In genomic region chr16:23279879-23280741, GRCm38 (mm10) we compare ENCODE assay signal across 10 mouse cellular contexts. TPM values are rescaled to one million over a fixed set of nuclear protein-coding genes. Genes with fewer than 3 reads are reported as not detected.
DNase-seq lines count a peak whose midpoint lies in the region; ATAC-seq and TF ChIP-seq lines count a peak whose summit lies in the region.
"Had no signal": no experiment of that assay in that cellular context is flagged by ENCODE, and none has a peak within 500 bp of the region (broad histone marks: within the 10 kb centered on the region; RNA-seq: fewer than 3 reads in every experiment).

No protein-coding gene starts in this region.

- H3K4me3 ChIP-seq in MEL (ENCODE audit: control insufficient read depth in 1 of 2, insufficient read depth in 1 of 2, low read depth in 2 of 2, low read length in 2 of 2) = no peak overlapping the region
- H3K4me3 ChIP-seq in liver, postnatal 0 days (ENCODE audit: low read depth, low read length) = 0 out of 2 replicates have a peak overlapping the region, but pooled peaks have one; percentile 6
- H3K4me3 ChIP-seq in hindbrain, embryonic 11.5 days (ENCODE audit: low read depth, low read length) = no peak overlapping the region
- H3K4me3 ChIP-seq in forebrain, embryonic 13.5 days = no peak overlapping the region

- no peak overlapping the region for H3K9ac ChIP-seq in MEL (ENCODE audit: control insufficient read depth, low read depth, low read length, poor library complexity, severe bottlenecking)
- no peak overlapping the region for H3K9ac ChIP-seq in liver, postnatal 0 days (replicated peaks)
- no peak overlapping the region for H3K9ac ChIP-seq in hindbrain, embryonic 11.5 days (ENCODE audit: low read depth, low read length)
- no peak overlapping the region for H3K9ac ChIP-seq in forebrain, embryonic 13.5 days
- H3K9ac ChIP-seq: forebrain, postnatal 0 days; liver, embryonic 14.5 days had no signal

- ATAC-seq in liver, postnatal 0 days = peak; percentile 73
- no peak for ATAC-seq in hindbrain, embryonic 11.5 days (ENCODE audit: low FRiP score)
- ATAC-seq in forebrain, embryonic 13.5 days = no peak
- ATAC-seq: forebrain, postnatal 0 days had no signal

- TF ChIP-seq POLR2A in MEL (IDR thresholded peaks at IDR 0.05; ENCODE audit: control insufficient read depth in 1 of 2, insufficient read depth in 1 of 2, low read depth in 1 of 2, low read length in 2 of 2, poor library complexity in 1 of 2) = no peak

- no peaks in the 10 kb centered on the region for H3K79me2 ChIP-seq in MEL (ENCODE audit: control insufficient read depth, insufficient read depth, low read length, poor library complexity)

- H3K9me3 ChIP-seq in MEL (replicated peaks; ENCODE audit: insufficient read depth, low read length) = no peaks in the 10 kb centered on the region
- no peaks in the 10 kb centered on the region for H3K9me3 ChIP-seq in liver, postnatal 0 days (ENCODE audit: low read length)
- no peaks in the 10 kb centered on the region for H3K9me3 ChIP-seq in hindbrain, embryonic 11.5 days (ENCODE audit: control insufficient read depth, low read length)
- no peaks in the 10 kb centered on the region for H3K9me3 ChIP-seq in forebrain, embryonic 13.5 days (replicated peaks)

- 24% methylated on average over 9 of the region's 9 CpGs for WGBS in liver, postnatal 0 days (ENCODE audit: insufficient replicate concordance)
- 85% methylated on average over 9 of the region's 9 CpGs for WGBS in hindbrain, embryonic 11.5 days
- WGBS in forebrain, embryonic 13.5 days = 70% methylated on average over 9 of the region's 9 CpGs

- H3K4me2 ChIP-seq in liver, postnatal 0 days (ENCODE audit: low read depth, low read length) = peak overlapping the region; percentile 22; the same call in 1 of the 2 replicates
- no peak overlapping the region for H3K4me2 ChIP-seq in hindbrain, embryonic 11.5 days (replicated peaks; ENCODE audit: low read depth, low read length)
- H3K4me2 ChIP-seq in forebrain, embryonic 13.5 days = no peak overlapping the region

- H3K27me3 ChIP-seq in MEL (ENCODE audit: control insufficient read depth in 1 of 2, insufficient read depth in 2 of 2, low read length in 2 of 2) = no peaks in the 10 kb centered on the region
- H3K27me3 ChIP-seq in liver, postnatal 0 days (ENCODE audit: insufficient read depth, low read length) = no peaks in the 10 kb centered on the region
- no peaks in the 10 kb centered on the region for H3K27me3 ChIP-seq in hindbrain, embryonic 11.5 days (ENCODE audit: control insufficient read depth, insufficient read depth, low read length)
- H3K27me3 ChIP-seq in forebrain, embryonic 13.5 days = no peaks in the 10 kb centered on the region

- peak; percentile 38 for DNase-seq in kidney, adult 9 months
- no peak for DNase-seq in kidney, adult 18-20 months
- peak; percentile 94 for DNase-seq in MEL (ENCODE audit: low read depth, low spot score)
- peak; percentile 47 for DNase-seq in liver, postnatal 0 days
- peak; percentile 24 to 47 for DNase-seq in spleen, postnatal 14 days (ENCODE audit: low spot score in 2 of 2)
- DNase-seq in hindbrain, embryonic 11.5 days (ENCODE audit: low spot score) = no peak
- DNase-seq in adrenal gland, postnatal 25 days = no peak
- DNase-seq: forebrain, postnatal 0 days had no signal

- H3K27ac ChIP-seq in MEL (ENCODE audit: control insufficient read depth, low read depth, low read length) = peak overlapping the region; percentile 66
- H3K27ac ChIP-seq in liver, postnatal 0 days (ENCODE audit: low read depth) = peak overlapping the region; percentile 60
- no peak overlapping the region for H3K27ac ChIP-seq in hindbrain, embryonic 11.5 days (ENCODE audit: low read depth, low read length)
- H3K27ac ChIP-seq in forebrain, embryonic 13.5 days = no peak overlapping the region
- H3K27ac ChIP-seq: liver, embryonic 14.5 days had no signal

- TF ChIP-seq CTCF in MEL (IDR thresholded peaks at IDR 0.05 in 2 of 3, conservative IDR thresholded peaks at IDR 0.05 in 1 of 3; ENCODE audit: control insufficient read depth in 1 of 3, insufficient read depth in 1 of 3, low read depth in 2 of 3, low read length in 3 of 3, poor library complexity in 1 of 3, severe bottlenecking in 1 of 3) = no peak
- 0 out of 2 replicates have a peak, but pooled peaks have one; percentile 17 for TF ChIP-seq CTCF in liver, postnatal 0 days (IDR thresholded peaks at IDR 0.05; ENCODE audit: low read depth)

- peaks cover 0 to 20% of the 10 kb centered on the region in 2 experiments; a peak in 2 of 4 replicates for H3K36me3 ChIP-seq in MEL (ENCODE audit: control insufficient read depth in 1 of 2, insufficient read depth in 2 of 2, low read length in 2 of 2)
- no peaks in the 10 kb centered on the region for H3K36me3 ChIP-seq in liver, postnatal 0 days (replicated peaks; ENCODE audit: insufficient read depth, low read length)
- no peaks in the 10 kb centered on the region for H3K36me3 ChIP-seq in hindbrain, embryonic 11.5 days (ENCODE audit: control insufficient read depth, insufficient read depth, low read length)
- H3K36me3 ChIP-seq in forebrain, embryonic 13.5 days (ENCODE audit: poor library complexity, severe bottlenecking) = no peaks in the 10 kb centered on the region; the same call in 1 of the 2 replicates

- no peak for TF ChIP-seq RAD21 in MEL (IDR thresholded peaks at IDR 0.05; ENCODE audit: low read depth, low read length)

- H3K4me1 ChIP-seq in MEL (ENCODE audit: control insufficient read depth in 1 of 2, insufficient read depth in 2 of 2, low read length in 2 of 2) = peaks cover 0 to 24% of the 10 kb centered on the region in 2 experiments; a peak in 3 of 4 replicates
- H3K4me1 ChIP-seq in liver, postnatal 0 days (ENCODE audit: insufficient read depth) = peaks cover 22% of the 10 kb centered on the region
- no peaks in the 10 kb centered on the region for H3K4me1 ChIP-seq in hindbrain, embryonic 11.5 days (replicated peaks; ENCODE audit: control insufficient read depth, insufficient read depth, low read length)
- H3K4me1 ChIP-seq in forebrain, embryonic 13.5 days = 0 out of 2 replicates have a peak, but pooled peaks cover 7% of the 10 kb centered on the region

- TF ChIP-seq EP300 in MEL (IDR thresholded peaks at IDR 0.05; ENCODE audit: low read depth in 1 of 2, low read length in 2 of 2) = peak; percentile 80 to 85
- TF ChIP-seq EP300 in liver, postnatal 0 days (IDR thresholded peaks at IDR 0.05; ENCODE audit: low read depth) = no peak

TF ChIP-seq in MEL, 35 proteins besides CTCF, POLR2A, EP300 and RAD21 (continues in another document):
- TF ChIP-seq POLR2AphosphoS5 (IDR thresholded peaks at IDR 0.05; ENCODE audit: borderline replicate concordance, low read depth, low read length) = no peak
- TF ChIP-seq ZKSCAN1 (IDR thresholded peaks at IDR 0.05; ENCODE audit: low read depth, low read length) = peak; percentile 99
- TF ChIP-seq USF1 (IDR thresholded peaks at IDR 0.05; ENCODE audit: low read depth, low read length) = no peak
- TF ChIP-seq TAL1 (IDR thresholded peaks at IDR 0.05; ENCODE audit: low read length) = peak; percentile 35; the same call in 1 of the 2 replicates
- no peak for TF ChIP-seq POLR2AphosphoS2 (IDR thresholded peaks at IDR 0.05; ENCODE audit: low read length)
- TF ChIP-seq ZC3H11A (IDR thresholded peaks at IDR 0.05; ENCODE audit: low read depth, low read length) = no peak
- TF ChIP-seq BHLHE40 (IDR thresholded peaks at IDR 0.05; ENCODE audit: borderline replicate concordance, low read depth, low read length) = peak; percentile 71; the same call in 1 of the 2 replicates
- peak; percentile 54; the same call in 1 of the 2 replicates for TF ChIP-seq MYB (IDR thresholded peaks at IDR 0.05; ENCODE audit: low read depth, low read length)
- peak; percentile 64 for TF ChIP-seq GATA1 (IDR thresholded peaks at IDR 0.05; ENCODE audit: low read depth, low read length)
- TF ChIP-seq HCFC1 (IDR thresholded peaks at IDR 0.05; ENCODE audit: low read depth, low read length) = peak; percentile 46; the same call in 1 of the 2 replicates
- TF ChIP-seq NRF1 (IDR thresholded peaks at IDR 0.05; ENCODE audit: insufficient read depth, low read depth, low read length, poor library complexity, severe bottlenecking) = no peak
- no peak for TF ChIP-seq CHD2 (IDR thresholded peaks at IDR 0.05; ENCODE audit: low read length)
- TF ChIP-seq CHD1 (IDR thresholded peaks at IDR 0.05; ENCODE audit: low read depth, low read length) = no peak
- peak; percentile 95 for TF ChIP-seq RCOR1 (IDR thresholded peaks at IDR 0.05; ENCODE audit: low read depth, low read length)
- 0 out of 2 replicates have a peak, but pooled peaks have one; percentile 25 for TF ChIP-seq TBP (IDR thresholded peaks at IDR 0.05; ENCODE audit: low read depth, low read length)
- TF ChIP-seq TCF12 (IDR thresholded peaks at IDR 0.05; ENCODE audit: low read depth, low read length) = peak; percentile 87
- peak; percentile 30; the same call in 1 of the 2 replicates for TF ChIP-seq MAX (IDR thresholded peaks at IDR 0.05; ENCODE audit: low read length)
- 0 out of 2 replicates have a peak, but pooled peaks have one; percentile 61 for TF ChIP-seq MAFK (IDR thresholded peaks at IDR 0.05; ENCODE audit: borderline replicate concordance, low read depth, low read length)
- TF ChIP-seq ETS1 (IDR thresholded peaks at IDR 0.05; ENCODE audit: low read depth, low read length) = peak; percentile 88
- peak; percentile 100 for TF ChIP-seq ZNF384 (IDR thresholded peaks at IDR 0.05; ENCODE audit: low read depth, low read length)
- no peak for TF ChIP-seq USF2 (IDR thresholded peaks at IDR 0.05; ENCODE audit: borderline replicate concordance in 1 of 2, insufficient read depth in 1 of 2, low read depth in 1 of 2, low read length in 2 of 2)
- TF ChIP-seq MYC (IDR thresholded peaks at IDR 0.05; ENCODE audit: low read depth, low read length) = no peak
- no peak for TF ChIP-seq NELFE (IDR thresholded peaks at IDR 0.05; ENCODE audit: low read depth, low read length)
- no peak for TF ChIP-seq UBTF (IDR thresholded peaks at IDR 0.05; ENCODE audit: borderline replicate concordance, insufficient read depth, low read depth, low read length)
- TF ChIP-seq ELF1 (IDR thresholded peaks at IDR 0.05; ENCODE audit: low read depth, low read length) = peak; percentile 46; the same call in 1 of the 2 replicates
- no peak for TF ChIP-seq SMC3 (IDR thresholded peaks at IDR 0.05; ENCODE audit: low read depth, low read length)
- TF ChIP-seq GABPA (IDR thresholded peaks at IDR 0.05; ENCODE audit: low read depth, low read length) = no peak

RNA-seq across cellular contexts. Expression of gene St6gal1, which starts 55.6 kb away (rescaled TPM):
- not detected in 2 replicates for total RNA-seq in MEL (2012; rRNA removed)
- not detected for polyA plus RNA-seq in MEL (2012; ENCODE audit: insufficient read depth in 1 of 2, insufficient read length in 2 of 2, low read depth in 1 of 2, low replicate concordance in 2 of 2, missing spikeins in 1 of 2)
- 17.1 and 17.3 TPM in 2 replicates for polyA plus RNA-seq in liver, postnatal 0 days (2015; fragmentation: Nextera tagmentation; extraction: Ambion mirVana)
- 32.7 and 34.1 TPM in 2 replicates for polyA plus RNA-seq in hindbrain, embryonic 11.5 days (2014; fragmentation: Nextera tagmentation; extraction: Ambion mirVana)
- 37.8 and 39.5 TPM in 2 replicates for polyA plus RNA-seq in forebrain, embryonic 13.5 days (2015; fragmentation: Nextera tagmentation; extraction: Ambion mirVana)
- 48.4 and 50.5 TPM in 2 replicates for total RNA-seq in adrenal gland, postnatal 25 days (2021)

Comparison
In these comparisons a context has a peak if more than half of its experiments do, and no peak if none do; other contexts are left out.
1. DNase-seq: peak in kidney, adult 9 months (single experiment), MEL (single experiment), liver, postnatal 0 days (single experiment) and spleen, postnatal 14 days (2 of 2); none in kidney, adult 18-20 months (single experiment), hindbrain, embryonic 11.5 days (single experiment) and adrenal gland, postnatal 25 days (single experiment).
2. H3K27ac ChIP-seq: peak in MEL (single experiment) and liver, postnatal 0 days (single experiment); none in hindbrain, embryonic 11.5 days (single experiment) and forebrain, embryonic 13.5 days (single experiment).
3. RNA of gene St6gal1, which starts 55.6 kb away (polyA plus RNA-seq): 37.8 to 39.5 TPM in forebrain, embryonic 13.5 days, 32.7 to 34.1 TPM in hindbrain, embryonic 11.5 days and 17.1 to 17.3 TPM in liver, postnatal 0 days; not detected in MEL; every median in the first group is over 10 times any median in the second.